Mouse (Mus musculus): ENCODE measurements at regions not wholly inside any gene's neighbourhood (a gene's known extent, or its start where the extent isn't known, plus 50 kb on each side); places are given as distances from the start of the nearest gene placed in this dataset.

DNA sequence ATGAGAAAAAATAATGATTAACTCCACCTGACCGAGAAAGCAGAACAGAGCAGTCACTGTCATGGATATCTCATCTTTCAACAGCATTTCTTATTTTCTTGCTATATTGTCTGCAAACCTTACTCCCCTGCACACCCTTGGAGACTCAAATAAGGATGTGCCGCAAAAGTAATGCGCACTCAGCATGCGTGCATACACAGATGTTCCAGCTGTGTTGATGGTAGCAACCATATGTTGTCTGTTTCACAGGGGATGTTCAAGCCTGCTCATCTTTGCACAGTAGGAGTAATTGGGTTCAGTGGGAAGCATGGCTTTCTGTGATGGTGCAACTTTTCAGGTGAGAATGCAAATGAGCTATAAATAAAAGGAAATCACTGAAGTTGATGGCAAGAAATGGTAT, 1182.9 kb upstream of the Manea start:
- no peaks in the 10 kb centered on the region for H3K27me3 ChIP-seq (ENCODE audit: control insufficient read depth, insufficient read depth, low read length)
- peak; percentile 84 for DNase-seq (ENCODE audit: low spot score, missing footprints)
- 89% methylated on average over 4 of the region's 4 CpGs for WGBS
- H3K9ac ChIP-seq (ENCODE audit: low read length): no peak overlapping the region
- H3K4me3 ChIP-seq (ENCODE audit: low read depth, low read length): no peak overlapping the region
- no peak overlapping the region for H3K27ac ChIP-seq (ENCODE audit: low read depth, low read length)
- ATAC-seq (ENCODE audit: low FRiP score): no peak
- no peak overlapping the region for H3K4me2 ChIP-seq
- H3K36me3 ChIP-seq (ENCODE audit: control insufficient read depth, insufficient read depth, low read length): no peaks in the 10 kb centered on the region
- H3K4me1 ChIP-seq (ENCODE audit: control insufficient read depth, insufficient read depth, low read length): no peaks in the 10 kb centered on the region
- H3K9me3 ChIP-seq (ENCODE audit: control insufficient read depth, low read length): no peaks in the 10 kb centered on the region

DNA sequence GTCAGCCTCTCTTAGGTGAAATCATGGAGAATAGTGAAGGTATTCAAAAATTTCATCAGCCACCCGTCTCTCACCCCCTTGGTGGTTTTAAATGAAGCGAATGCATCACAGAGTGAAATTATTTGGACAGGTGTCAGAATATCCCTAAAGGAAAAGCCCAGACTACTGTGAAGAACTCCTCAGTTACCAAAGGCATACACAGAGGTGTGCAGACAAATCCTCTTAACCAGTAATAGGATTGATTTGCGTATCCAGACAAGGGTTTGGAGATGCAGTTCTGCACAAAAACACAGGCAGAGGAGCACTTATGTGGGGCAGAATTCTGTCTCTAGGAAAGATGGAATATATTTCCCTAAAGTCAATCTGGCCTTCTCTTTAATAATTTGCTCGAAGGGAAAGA, 1173.6 kb upstream of the Manea start:
- no peak overlapping the region for H3K4me2 ChIP-seq
- ATAC-seq (ENCODE audit: low FRiP score) (0 out of 2 replicates have a peak, but pooled peaks have one; percentile 50), DNase-seq (ENCODE audit: low spot score, missing footprints) (peak; percentile 75)
- no peak overlapping the region for H3K27ac ChIP-seq (ENCODE audit: low read depth, low read length)
- H3K9me3 ChIP-seq (ENCODE audit: control insufficient read depth, low read length): peaks cover 3% of the 10 kb centered on the region; the same call in 1 of the 2 replicates
- 0 out of 2 replicates have a peak, but pooled peaks cover 2% of the 10 kb centered on the region for H3K4me1 ChIP-seq (ENCODE audit: control insufficient read depth, insufficient read depth, low read length)
- peaks cover 4% of the 10 kb centered on the region; the same call in 1 of the 2 replicates for H3K27me3 ChIP-seq (ENCODE audit: control insufficient read depth, insufficient read depth, low read length)
- H3K4me3 ChIP-seq (ENCODE audit: low read depth, low read length): no peak overlapping the region
- WGBS: 37% methylated on average over 4 of the region's 4 CpGs
- H3K36me3 ChIP-seq (ENCODE audit: control insufficient read depth, insufficient read depth, low read length): no peaks in the 10 kb centered on the region
- no peak overlapping the region for H3K9ac ChIP-seq (ENCODE audit: low read length)

DNA sequence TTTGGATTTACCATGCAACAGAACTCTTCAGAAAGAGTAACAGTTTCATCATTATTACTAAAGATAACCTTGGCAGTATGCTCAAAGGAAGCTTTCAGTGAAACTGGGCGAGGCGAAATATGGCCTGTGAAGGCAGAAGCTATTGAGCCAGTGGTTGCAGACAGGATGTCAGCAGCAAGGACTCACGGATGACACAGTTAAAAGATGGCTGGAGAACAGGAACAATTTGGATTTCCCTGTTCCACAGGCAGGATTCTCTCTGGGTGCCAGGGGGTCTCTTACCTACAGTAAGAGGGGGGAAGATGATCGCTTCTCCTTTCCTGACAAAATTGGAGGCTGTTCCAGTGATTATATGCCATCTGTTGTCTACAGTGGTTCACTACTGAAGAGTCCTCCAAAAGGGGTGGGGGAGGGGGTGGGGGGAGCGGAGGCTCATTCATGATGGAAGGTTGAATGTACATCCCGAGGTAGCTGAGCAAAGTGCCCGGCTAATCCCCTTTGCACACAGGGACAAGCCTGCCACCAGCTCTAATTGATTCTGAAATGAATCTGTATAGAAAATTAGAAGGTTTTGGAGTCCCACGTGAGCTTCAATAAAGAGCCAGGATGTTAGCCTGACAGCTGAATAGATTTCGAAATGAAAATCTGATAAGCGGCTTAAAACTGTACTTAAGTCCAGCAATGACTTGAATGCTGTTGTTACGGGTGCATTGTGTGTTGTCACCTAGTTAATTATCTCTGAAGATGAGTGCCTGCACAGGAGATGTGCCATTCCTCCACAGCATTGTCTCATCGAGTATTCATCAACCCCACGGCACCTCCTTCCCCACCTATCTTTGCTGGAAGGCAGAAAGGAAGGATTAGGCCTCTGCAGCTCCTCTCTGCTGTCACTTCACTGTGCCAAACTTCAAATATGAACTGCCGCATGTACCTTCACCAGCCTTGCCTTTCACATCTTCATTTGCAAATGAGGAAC, 1158.4 kb upstream of the Manea start:
- Histone ChIP-seq H3K4me1 (ENCODE audit: control insufficient read depth, insufficient read depth, low read length) (peaks cover 4% of the 10 kb centered on the region; the same call in 1 of the 2 replicates), H3K27me3 (ENCODE audit: control insufficient read depth, insufficient read depth, low read length) (peaks cover 29% of the 10 kb centered on the region), H3K36me3 (ENCODE audit: control insufficient read depth, insufficient read depth, low read length) (no peaks in the 10 kb centered on the region), H3K9ac (ENCODE audit: low read length) (no peak overlapping the region), H3K9me3 (ENCODE audit: control insufficient read depth, low read length) (no peaks in the 10 kb centered on the region), H3K4me3 (ENCODE audit: low read depth, low read length) (no peak overlapping the region), H3K27ac (ENCODE audit: low read depth, low read length) (peak overlapping the region; percentile 7; the same call in 1 of the 2 replicates), H3K4me2 (peak overlapping the region; percentile 28)
- ATAC-seq (ENCODE audit: low FRiP score) (peak; percentile 97), DNase-seq (ENCODE audit: low spot score, missing footprints) (peak; percentile 95)
- 20% methylated on average over 14 of the region's 14 CpGs for WGBS

DNA sequence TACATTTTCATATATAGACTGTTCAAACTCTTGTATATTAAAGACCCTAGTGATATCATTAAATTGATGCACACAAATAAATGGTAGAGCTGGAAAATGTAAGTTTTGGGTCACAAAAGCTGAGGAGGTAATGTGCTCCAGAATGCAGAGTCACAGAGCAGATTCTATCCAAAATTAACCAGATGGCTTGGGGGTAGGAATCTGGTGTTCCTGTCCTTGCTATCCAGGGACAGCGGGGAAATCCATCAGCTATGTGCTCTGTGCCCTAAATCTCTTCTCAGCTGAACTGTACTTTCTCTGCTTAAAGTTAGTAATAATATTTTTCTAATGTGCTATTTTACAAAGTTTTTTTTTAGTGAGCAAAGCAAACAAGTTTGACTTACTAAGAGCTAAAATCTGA, 1151.2 kb upstream of the Manea start:
- Histone ChIP-seq H3K27me3 (ENCODE audit: control insufficient read depth, insufficient read depth, low read length) (peaks cover 10% of the 10 kb centered on the region), H3K27ac (ENCODE audit: low read depth, low read length) (no peak overlapping the region), H3K4me3 (ENCODE audit: low read depth, low read length) (no peak overlapping the region), H3K9ac (ENCODE audit: low read length) (no peak overlapping the region), H3K9me3 (ENCODE audit: control insufficient read depth, low read length) (no peaks in the 10 kb centered on the region), H3K4me2 (no peak overlapping the region), H3K4me1 (ENCODE audit: control insufficient read depth, insufficient read depth, low read length) (no peaks in the 10 kb centered on the region), H3K36me3 (ENCODE audit: control insufficient read depth, insufficient read depth, low read length) (no peaks in the 10 kb centered on the region)
- DNase-seq (ENCODE audit: low spot score, missing footprints): no peak
- 84% methylated on average over 1 of the region's 1 CpGs for WGBS
- ATAC-seq (ENCODE audit: low FRiP score): no peak

DNA sequence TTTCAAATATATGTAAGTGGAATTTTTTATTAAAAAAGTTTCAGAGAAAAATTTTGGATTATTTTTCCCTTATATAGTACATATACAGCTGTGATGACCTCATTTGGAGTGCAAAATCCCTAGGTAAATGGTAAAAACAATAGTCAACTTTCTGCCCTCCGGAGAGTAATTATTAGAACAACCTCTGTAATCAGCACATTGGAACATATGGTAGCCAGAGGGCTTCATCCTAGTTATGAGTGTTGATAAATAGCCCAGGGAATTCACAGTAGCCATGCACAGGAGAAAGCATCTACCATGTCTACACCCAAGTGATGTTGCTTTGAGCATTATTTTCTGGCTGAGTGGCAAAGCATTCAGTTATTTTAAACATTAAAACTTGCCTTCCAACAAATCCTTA, 1150.6 kb upstream of the Manea start:
- 91% methylated on average over 1 of the region's 1 CpGs for WGBS
- ATAC-seq (ENCODE audit: low FRiP score): no peak

DNA sequence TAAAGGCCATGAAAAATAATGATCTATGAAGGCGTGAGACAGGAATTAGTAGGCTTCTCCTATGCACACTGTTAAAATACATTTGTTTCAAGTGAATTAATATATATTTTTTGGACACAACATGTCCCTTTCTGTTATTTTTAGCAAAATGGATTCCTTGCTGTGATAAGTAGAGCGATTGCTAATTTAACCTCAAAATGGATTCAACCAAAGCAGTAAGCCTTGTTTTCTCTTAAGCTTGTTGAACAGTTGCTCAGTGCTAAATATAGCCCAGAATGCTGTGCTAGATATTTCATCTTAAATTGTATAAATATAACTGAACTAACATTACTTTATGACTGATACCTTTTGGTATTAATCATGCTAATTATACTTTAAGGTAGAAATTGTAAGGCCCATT, 1144.6 kb upstream of the Manea start:
- no peak for ATAC-seq (ENCODE audit: low FRiP score)

More for the DNA sequence above, 1150.6 kb upstream of the Manea start:
- no peak overlapping the region for H3K9ac ChIP-seq (ENCODE audit: low read length)
- H3K27me3 ChIP-seq (ENCODE audit: control insufficient read depth, insufficient read depth, low read length): peaks cover 9% of the 10 kb centered on the region
- H3K4me1 ChIP-seq (ENCODE audit: control insufficient read depth, insufficient read depth, low read length): no peaks in the 10 kb centered on the region
- H3K4me3 ChIP-seq (ENCODE audit: low read depth, low read length): no peak overlapping the region
- H3K4me2 ChIP-seq: no peak overlapping the region
- no peaks in the 10 kb centered on the region for H3K36me3 ChIP-seq (ENCODE audit: control insufficient read depth, insufficient read depth, low read length)
- no peak overlapping the region for H3K27ac ChIP-seq (ENCODE audit: low read depth, low read length)
- no peak for DNase-seq (ENCODE audit: low spot score, missing footprints)
- no peaks in the 10 kb centered on the region for H3K9me3 ChIP-seq (ENCODE audit: control insufficient read depth, low read length)

DNA sequence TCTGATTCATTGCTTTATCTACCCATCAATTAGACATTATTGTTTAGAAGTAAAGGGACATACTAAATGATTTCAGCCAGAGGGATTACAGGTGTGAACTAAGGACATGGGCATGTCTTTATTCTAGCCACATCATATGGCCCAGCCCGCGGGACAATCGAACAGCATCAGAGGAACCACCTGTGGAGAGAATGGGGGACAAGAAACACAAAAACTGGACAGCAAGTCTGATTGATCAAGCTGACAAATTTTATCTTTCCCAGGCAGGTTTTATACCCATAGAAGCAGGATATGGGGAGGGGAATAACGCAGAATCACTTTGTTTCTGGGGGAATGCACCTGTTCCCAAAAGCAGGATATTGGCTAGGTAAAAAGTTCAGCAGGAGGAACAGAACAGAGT, 1103.2 kb upstream of the Manea start:
- H3K27ac ChIP-seq (ENCODE audit: low read depth, low read length): no peak overlapping the region
- H3K36me3 ChIP-seq (ENCODE audit: control insufficient read depth, insufficient read depth, low read length): no peaks in the 10 kb centered on the region
- ATAC-seq (ENCODE audit: low FRiP score) (no peak), DNase-seq (ENCODE audit: low spot score, missing footprints) (no peak)
- no peaks in the 10 kb centered on the region for H3K27me3 ChIP-seq (ENCODE audit: control insufficient read depth, insufficient read depth, low read length)
- H3K9ac ChIP-seq (ENCODE audit: low read length): no peak overlapping the region
- no peak overlapping the region for H3K4me2 ChIP-seq
- H3K9me3 ChIP-seq (ENCODE audit: control insufficient read depth, low read length): no peaks in the 10 kb centered on the region
- H3K4me3 ChIP-seq (ENCODE audit: low read depth, low read length): no peak overlapping the region
- no peaks in the 10 kb centered on the region for H3K4me1 ChIP-seq (ENCODE audit: control insufficient read depth, insufficient read depth, low read length)
- 83% methylated on average over 4 of the region's 4 CpGs for WGBS

More for the DNA sequence above, 1144.6 kb upstream of the Manea start:
- Histone ChIP-seq H3K9me3 (ENCODE audit: control insufficient read depth, low read length) (no peaks in the 10 kb centered on the region), H3K36me3 (ENCODE audit: control insufficient read depth, insufficient read depth, low read length) (no peaks in the 10 kb centered on the region), H3K9ac (ENCODE audit: low read length) (no peak overlapping the region), H3K4me1 (ENCODE audit: control insufficient read depth, insufficient read depth, low read length) (no peaks in the 10 kb centered on the region), H3K27ac (ENCODE audit: low read depth, low read length) (no peak overlapping the region), H3K27me3 (ENCODE audit: control insufficient read depth, insufficient read depth, low read length) (no peaks in the 10 kb centered on the region), H3K4me3 (ENCODE audit: low read depth, low read length) (no peak overlapping the region), H3K4me2 (no peak overlapping the region)
- 88% methylated on average over 2 of the region's 2 CpGs for WGBS
- DNase-seq (ENCODE audit: low spot score, missing footprints): no peak

DNA sequence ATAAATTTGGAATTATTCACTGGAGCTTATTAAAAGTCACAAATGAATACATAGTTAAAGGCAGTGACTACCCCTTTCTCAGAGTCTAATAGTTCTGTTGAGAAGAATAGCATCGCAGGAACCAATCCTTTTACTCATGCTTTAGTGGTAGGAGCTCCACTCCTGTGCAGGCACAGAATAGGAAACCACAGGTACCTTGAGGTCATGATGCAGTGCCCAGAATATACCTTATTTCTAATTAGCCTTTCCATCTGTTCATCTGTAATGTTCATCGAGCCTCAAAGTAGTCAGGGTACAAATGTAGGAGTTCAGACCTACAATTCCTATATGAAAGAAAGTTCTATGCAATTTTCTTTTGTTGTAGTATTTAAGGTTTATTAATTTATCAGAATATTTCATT, 1099.6 kb upstream of the Manea start:
- no peaks in the 10 kb centered on the region for H3K9me3 ChIP-seq (ENCODE audit: control insufficient read depth, low read length)
- ATAC-seq (ENCODE audit: low FRiP score) (no peak), DNase-seq (ENCODE audit: low spot score, missing footprints) (no peak)
- WGBS: 96% methylated on average over 2 of the region's 2 CpGs
- no peak overlapping the region for H3K4me2 ChIP-seq
- no peaks in the 10 kb centered on the region for H3K27me3 ChIP-seq (ENCODE audit: control insufficient read depth, insufficient read depth, low read length)
- H3K4me1 ChIP-seq (ENCODE audit: control insufficient read depth, insufficient read depth, low read length): no peaks in the 10 kb centered on the region
- no peak overlapping the region for H3K27ac ChIP-seq (ENCODE audit: low read depth, low read length)
- H3K36me3 ChIP-seq (ENCODE audit: control insufficient read depth, insufficient read depth, low read length): no peaks in the 10 kb centered on the region
- H3K9ac ChIP-seq (ENCODE audit: low read length): no peak overlapping the region
- no peak overlapping the region for H3K4me3 ChIP-seq (ENCODE audit: low read depth, low read length)

DNA sequence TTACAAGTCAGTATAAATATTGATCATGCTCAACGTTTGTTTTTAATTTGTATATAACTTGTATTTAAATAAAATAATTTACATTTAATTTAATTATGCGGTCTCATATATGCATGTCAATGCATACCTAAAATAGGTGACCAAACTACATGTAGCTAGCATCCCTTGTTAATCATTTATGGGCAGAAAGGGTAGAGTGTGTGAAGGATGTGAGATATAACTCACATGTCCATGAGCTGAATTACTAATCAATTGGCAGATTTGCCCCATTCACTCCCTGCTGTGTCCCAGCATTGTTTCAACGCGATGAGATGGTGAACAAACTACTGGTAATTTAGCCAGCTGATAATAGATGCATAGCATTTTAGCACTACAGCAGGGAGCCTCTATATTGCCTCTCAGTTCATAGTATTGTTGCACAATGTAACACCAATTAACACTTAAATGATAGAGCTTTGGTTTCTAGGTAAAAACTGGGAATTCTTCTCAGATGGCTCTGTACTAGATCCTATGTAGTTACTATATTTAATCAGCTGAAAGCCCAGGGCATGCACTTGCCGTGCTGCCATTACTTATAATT, 1082.6 kb upstream of the Manea start:
- Histone ChIP-seq H3K4me3 (ENCODE audit: low read depth, low read length) (no peak overlapping the region), H3K4me2 (no peak overlapping the region), H3K27ac (ENCODE audit: low read depth, low read length) (no peak overlapping the region), H3K9ac (ENCODE audit: low read length) (no peak overlapping the region), H3K27me3 (ENCODE audit: control insufficient read depth, insufficient read depth, low read length) (no peaks in the 10 kb centered on the region), H3K9me3 (ENCODE audit: control insufficient read depth, low read length) (no peaks in the 10 kb centered on the region), H3K36me3 (ENCODE audit: control insufficient read depth, insufficient read depth, low read length) (no peaks in the 10 kb centered on the region), H3K4me1 (ENCODE audit: control insufficient read depth, insufficient read depth, low read length) (no peaks in the 10 kb centered on the region)
- ATAC-seq (ENCODE audit: low FRiP score) (no peak), DNase-seq (ENCODE audit: low spot score, missing footprints) (no peak)
- WGBS: 72% methylated on average over 5 of the region's 5 CpGs
